Mouse (Mus musculus): ENCODE results near the gene Xylt1. TPM values are rescaled to one million over a fixed set of nuclear protein-coding genes. Genes with fewer than 3 reads are reported as not detected.
A peak's percentile ranks its signal among the peaks of the same experiment; 100 is the strongest.

The Xylt1 gene
- polyA plus RNA-seq, 1 experiment from 2014 or later: 2.5 TPM

DNA sequence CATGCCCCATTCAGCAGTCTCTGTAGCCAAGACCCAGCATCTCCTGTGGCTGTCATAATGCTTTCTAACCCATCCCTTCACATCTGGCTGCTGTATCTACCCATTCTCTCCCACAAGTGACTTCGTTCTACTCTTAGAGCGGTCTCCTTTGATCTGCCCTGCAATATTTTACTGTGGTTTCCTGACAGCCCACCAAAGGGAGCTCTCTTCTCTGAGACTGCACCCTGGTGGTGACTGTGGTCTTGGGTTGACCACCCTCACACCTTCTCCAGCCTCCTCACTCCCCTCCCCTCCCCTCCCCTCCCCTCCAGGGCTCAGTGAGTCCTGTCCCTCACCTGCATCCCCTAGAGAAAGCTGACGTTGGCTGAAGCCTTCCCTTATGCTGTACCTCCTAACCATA lies 178.3 kb downstream of the Xylt1 start:
- WGBS: 84% methylated on average over 3 of the region's 3 CpGs
- H3K27me3 ChIP-seq (ENCODE audit: control insufficient read depth, insufficient read depth, low read depth, low read length): peaks cover 3% of the 10 kb centered on the region
- H3K9me3 ChIP-seq (replicated peaks; ENCODE audit: control insufficient read depth, low read length, poor library complexity, severe bottlenecking): no peaks in the 10 kb centered on the region
- no peak overlapping the region for H3K4me3 ChIP-seq (ENCODE audit: low read depth, low read length)
- H3K9ac ChIP-seq (ENCODE audit: low read depth, low read length): no peak overlapping the region
- no peaks in the 10 kb centered on the region for H3K36me3 ChIP-seq (ENCODE audit: control insufficient read depth, insufficient read depth, low read length)
- peaks cover 7% of the 10 kb centered on the region; the same call in 1 of the 2 replicates for H3K4me1 ChIP-seq (ENCODE audit: control insufficient read depth, insufficient read depth, low read length)
- no peak overlapping the region for H3K27ac ChIP-seq (ENCODE audit: low read length)
- ATAC-seq: no peak
- no peak overlapping the region for H3K4me2 ChIP-seq (ENCODE audit: low read length)

DNA sequence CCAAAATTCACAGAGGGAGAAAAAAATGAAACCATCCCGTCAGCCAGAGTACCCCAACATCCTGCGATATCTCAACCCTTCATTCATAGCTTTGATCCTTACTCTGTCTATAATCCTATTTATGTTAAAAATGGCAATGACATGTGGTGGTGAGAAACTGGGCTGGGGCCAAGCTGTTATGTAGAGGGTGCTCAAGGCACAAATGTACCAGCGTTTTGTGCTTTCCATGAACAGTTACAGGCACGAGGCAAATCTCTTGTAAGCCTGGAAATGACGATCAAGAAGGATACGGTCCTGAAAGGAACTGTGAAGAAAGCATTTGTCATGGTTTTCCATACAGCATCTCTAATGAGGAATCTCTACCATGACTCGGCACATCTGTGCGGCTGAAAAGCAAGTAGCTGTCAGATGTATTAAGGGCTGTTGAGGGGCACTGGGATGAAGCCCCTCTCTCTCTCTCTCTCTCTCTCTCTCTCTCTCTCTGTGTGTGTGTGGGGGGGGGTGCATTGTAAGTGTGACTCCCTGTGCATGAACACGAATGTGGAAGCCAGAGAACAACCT lies 183.2 kb downstream of the Xylt1 start:
- H3K4me2 ChIP-seq (ENCODE audit: low read length): no peak overlapping the region
- no peaks in the 10 kb centered on the region for H3K36me3 ChIP-seq (ENCODE audit: control insufficient read depth, insufficient read depth, low read length)
- H3K27me3 ChIP-seq (ENCODE audit: control insufficient read depth, insufficient read depth, low read depth, low read length): peaks cover 3% of the 10 kb centered on the region; the same call in 1 of the 2 replicates
- no peaks in the 10 kb centered on the region for H3K9me3 ChIP-seq (replicated peaks; ENCODE audit: control insufficient read depth, low read length, poor library complexity, severe bottlenecking)
- no peak overlapping the region for H3K27ac ChIP-seq (ENCODE audit: low read length)
- no peak overlapping the region for H3K9ac ChIP-seq (ENCODE audit: low read depth, low read length)
- WGBS: 31% methylated on average over 9 of the region's 9 CpGs
- ATAC-seq: peak; percentile 67
- H3K4me1 ChIP-seq (ENCODE audit: control insufficient read depth, insufficient read depth, low read length): 0 out of 2 replicates have a peak, but pooled peaks cover 2% of the 10 kb centered on the region
- no peak overlapping the region for H3K4me3 ChIP-seq (ENCODE audit: low read depth, low read length)

DNA sequence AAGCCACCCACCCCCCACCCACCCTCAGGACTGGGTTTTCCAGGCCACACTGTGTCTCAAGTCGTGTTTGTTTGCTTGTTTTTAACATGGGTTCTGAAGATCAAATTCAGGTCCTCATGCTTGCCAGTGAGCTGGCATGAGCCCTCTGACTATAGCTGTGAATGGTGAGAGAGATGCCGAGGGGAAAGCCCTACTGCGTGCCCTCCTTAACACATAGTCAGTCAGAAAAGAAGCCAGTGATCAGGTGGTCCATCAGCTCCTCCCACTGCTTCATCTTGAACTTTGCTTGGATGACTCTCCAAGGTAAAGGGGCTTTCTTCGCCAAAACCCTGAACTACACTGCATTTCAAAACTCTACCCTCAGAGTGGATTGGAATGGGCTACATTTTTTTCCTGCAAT lies 183.8 kb downstream of the Xylt1 start:
- H3K9me3 ChIP-seq (replicated peaks; ENCODE audit: control insufficient read depth, low read length, poor library complexity, severe bottlenecking): no peaks in the 10 kb centered on the region
- H3K27ac ChIP-seq (ENCODE audit: low read length): no peak overlapping the region
- no peak for ATAC-seq
- no peak overlapping the region for H3K4me2 ChIP-seq (ENCODE audit: low read length)
- H3K27me3 ChIP-seq (ENCODE audit: control insufficient read depth, insufficient read depth, low read depth, low read length): peaks cover 3% of the 10 kb centered on the region; the same call in 1 of the 2 replicates
- H3K4me3 ChIP-seq (ENCODE audit: low read depth, low read length): no peak overlapping the region
- 84% methylated on average over 4 of the region's 4 CpGs for WGBS
- no peak overlapping the region for H3K9ac ChIP-seq (ENCODE audit: low read depth, low read length)
- 0 out of 2 replicates have a peak, but pooled peaks cover 2% of the 10 kb centered on the region for H3K4me1 ChIP-seq (ENCODE audit: control insufficient read depth, insufficient read depth, low read length)
- H3K36me3 ChIP-seq (ENCODE audit: control insufficient read depth, insufficient read depth, low read length): no peaks in the 10 kb centered on the region

DNA sequence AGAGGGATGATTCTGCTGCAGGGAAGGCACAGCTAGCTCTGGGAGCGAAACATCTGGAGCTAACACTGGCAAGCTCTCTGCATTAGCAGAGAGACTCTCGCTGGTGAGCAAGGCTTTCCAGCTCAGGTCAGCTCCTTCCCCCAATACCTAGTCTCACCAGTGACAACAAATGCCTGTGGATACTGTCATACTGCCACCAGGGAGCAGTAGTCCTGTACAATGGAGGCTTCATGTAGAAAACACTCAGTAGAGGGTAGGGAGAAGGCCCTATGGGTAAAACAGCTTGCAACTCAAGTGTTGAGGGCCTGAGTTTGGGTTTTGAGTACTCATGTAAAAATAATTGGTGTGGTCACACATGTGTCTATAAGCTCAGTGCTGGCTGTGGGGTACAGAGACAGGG lies 185.3 kb downstream of the Xylt1 start:
- Histone ChIP-seq H3K36me3 (ENCODE audit: control insufficient read depth, insufficient read depth, low read length) (no peaks in the 10 kb centered on the region), H3K27me3 (ENCODE audit: control insufficient read depth, insufficient read depth, low read depth, low read length) (peaks cover 3% of the 10 kb centered on the region; the same call in 1 of the 2 replicates), H3K4me2 (ENCODE audit: low read length) (no peak overlapping the region), H3K27ac (ENCODE audit: low read length) (no peak overlapping the region), H3K4me1 (ENCODE audit: control insufficient read depth, insufficient read depth, low read length) (0 out of 2 replicates have a peak, but pooled peaks cover 2% of the 10 kb centered on the region), H3K4me3 (ENCODE audit: low read depth, low read length) (no peak overlapping the region), H3K9me3 (replicated peaks; ENCODE audit: control insufficient read depth, low read length, poor library complexity, severe bottlenecking) (no peaks in the 10 kb centered on the region), H3K9ac (ENCODE audit: low read depth, low read length) (no peak overlapping the region)
- WGBS: 67% methylated on average over 2 of the region's 2 CpGs
- ATAC-seq: no peak

DNA sequence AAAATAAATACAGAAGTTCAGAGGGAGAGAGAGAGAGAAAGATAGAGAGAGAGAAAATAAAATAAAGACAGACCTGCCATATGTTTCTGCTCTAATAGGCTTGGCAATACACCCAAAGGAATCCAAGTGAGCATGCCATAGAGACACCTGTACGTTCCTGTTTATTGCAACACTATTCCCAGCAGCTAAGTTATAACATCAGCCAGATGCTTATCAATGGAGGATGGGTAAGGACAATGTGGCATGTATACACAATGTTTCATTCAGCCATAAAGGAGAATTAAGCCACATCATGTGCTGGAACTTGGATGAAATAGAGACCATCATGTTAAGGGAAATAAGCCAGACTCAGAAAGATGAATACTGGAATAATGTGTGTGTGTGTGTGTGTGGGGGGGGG lies 186.1 kb downstream of the Xylt1 start:
- no peaks in the 10 kb centered on the region for H3K9me3 ChIP-seq (replicated peaks; ENCODE audit: control insufficient read depth, low read length, poor library complexity, severe bottlenecking)
- no peak overlapping the region for H3K4me3 ChIP-seq (ENCODE audit: low read depth, low read length)
- no peak overlapping the region for H3K9ac ChIP-seq (ENCODE audit: low read depth, low read length)
- H3K27ac ChIP-seq (ENCODE audit: low read length): no peak overlapping the region
- H3K4me2 ChIP-seq (ENCODE audit: low read length): no peak overlapping the region
- WGBS: 81% methylated on average over 1 of the region's 1 CpGs
- H3K4me1 ChIP-seq (ENCODE audit: control insufficient read depth, insufficient read depth, low read length): 0 out of 2 replicates have a peak, but pooled peaks cover 2% of the 10 kb centered on the region
- ATAC-seq: no peak
- no peaks in the 10 kb centered on the region for H3K36me3 ChIP-seq (ENCODE audit: control insufficient read depth, insufficient read depth, low read length)
- peaks cover 3% of the 10 kb centered on the region; the same call in 1 of the 2 replicates for H3K27me3 ChIP-seq (ENCODE audit: control insufficient read depth, insufficient read depth, low read depth, low read length)

DNA sequence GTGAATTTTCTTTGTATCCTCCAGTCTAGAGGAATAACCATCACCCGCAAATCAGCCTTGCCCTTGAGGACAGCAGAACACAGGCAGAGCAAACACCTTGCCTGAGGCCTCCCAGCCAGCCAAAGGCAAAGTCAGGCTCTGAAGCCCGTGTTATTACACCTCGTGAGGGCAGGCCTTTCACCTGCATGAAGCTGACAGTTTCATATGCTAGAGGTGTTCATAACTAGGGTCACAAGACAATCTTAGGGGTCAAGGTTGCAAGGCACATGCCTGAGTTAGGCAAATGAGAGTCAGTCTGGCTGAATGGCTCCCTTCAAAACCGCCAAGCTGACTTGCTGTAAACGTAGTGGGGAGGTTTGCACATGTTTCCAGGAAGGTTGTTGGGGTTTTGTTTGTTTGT lies 186.5 kb downstream of the Xylt1 start:
- ATAC-seq: no peak
- 81% methylated on average over 5 of the region's 5 CpGs for WGBS
- H3K9me3 ChIP-seq (replicated peaks; ENCODE audit: control insufficient read depth, low read length, poor library complexity, severe bottlenecking): no peaks in the 10 kb centered on the region
- no peak overlapping the region for H3K4me2 ChIP-seq (ENCODE audit: low read length)
- H3K36me3 ChIP-seq (ENCODE audit: control insufficient read depth, insufficient read depth, low read length): no peaks in the 10 kb centered on the region
- H3K27ac ChIP-seq (ENCODE audit: low read length): no peak overlapping the region
- no peaks in the 10 kb centered on the region for H3K27me3 ChIP-seq (ENCODE audit: control insufficient read depth, insufficient read depth, low read depth, low read length)
- H3K9ac ChIP-seq (ENCODE audit: low read depth, low read length): no peak overlapping the region
- H3K4me3 ChIP-seq (ENCODE audit: low read depth, low read length): no peak overlapping the region
- 0 out of 2 replicates have a peak, but pooled peaks cover 2% of the 10 kb centered on the region for H3K4me1 ChIP-seq (ENCODE audit: control insufficient read depth, insufficient read depth, low read length)

DNA sequence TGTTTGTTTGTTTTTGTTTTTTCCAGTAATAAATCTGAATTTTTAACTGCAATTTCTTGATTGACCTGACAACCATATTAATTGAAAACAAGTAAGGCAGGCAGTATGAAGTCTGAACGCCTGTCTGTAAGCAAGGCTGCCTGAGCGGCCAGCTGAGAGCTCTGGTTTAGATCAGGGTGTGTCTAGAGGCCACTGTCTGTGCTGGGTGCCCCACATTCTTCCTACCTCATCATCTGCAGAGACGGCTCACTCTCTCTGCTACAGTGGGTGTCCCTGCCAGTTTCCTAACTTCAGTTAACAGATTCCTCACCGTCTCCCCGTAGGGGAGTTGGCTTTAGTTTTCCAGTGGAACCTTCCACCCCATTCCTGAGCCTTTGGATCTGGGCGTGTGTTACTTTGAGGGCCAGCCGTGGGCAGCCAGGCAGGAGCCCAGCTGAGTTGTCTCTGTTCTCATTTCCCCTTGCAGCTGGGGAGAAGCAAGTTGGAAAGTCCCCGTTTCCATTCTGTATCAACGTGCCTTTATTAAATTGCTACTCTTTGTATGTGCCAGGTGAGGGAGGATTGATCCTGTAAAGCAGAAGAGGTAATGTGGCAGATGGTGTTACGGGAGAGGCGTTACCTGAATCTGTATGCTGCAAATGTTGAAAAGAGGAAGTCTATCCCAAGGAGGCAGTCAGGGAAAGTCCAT lies 187.0 kb downstream of the Xylt1 start:
- H3K4me3 ChIP-seq (ENCODE audit: low read depth, low read length): no peak overlapping the region
- H3K27me3 ChIP-seq (ENCODE audit: control insufficient read depth, insufficient read depth, low read depth, low read length): no peaks in the 10 kb centered on the region
- no peak for ATAC-seq
- no peaks in the 10 kb centered on the region for H3K36me3 ChIP-seq (ENCODE audit: control insufficient read depth, insufficient read depth, low read length)
- no peaks in the 10 kb centered on the region for H3K9me3 ChIP-seq (replicated peaks; ENCODE audit: control insufficient read depth, low read length, poor library complexity, severe bottlenecking)
- H3K4me2 ChIP-seq (ENCODE audit: low read length): no peak overlapping the region
- WGBS: 90% methylated on average over 11 of the region's 11 CpGs
- 0 out of 2 replicates have a peak, but pooled peaks cover 2% of the 10 kb centered on the region for H3K4me1 ChIP-seq (ENCODE audit: control insufficient read depth, insufficient read depth, low read length)
- H3K27ac ChIP-seq (ENCODE audit: low read length): no peak overlapping the region
- H3K9ac ChIP-seq (ENCODE audit: low read depth, low read length): no peak overlapping the region

DNA sequence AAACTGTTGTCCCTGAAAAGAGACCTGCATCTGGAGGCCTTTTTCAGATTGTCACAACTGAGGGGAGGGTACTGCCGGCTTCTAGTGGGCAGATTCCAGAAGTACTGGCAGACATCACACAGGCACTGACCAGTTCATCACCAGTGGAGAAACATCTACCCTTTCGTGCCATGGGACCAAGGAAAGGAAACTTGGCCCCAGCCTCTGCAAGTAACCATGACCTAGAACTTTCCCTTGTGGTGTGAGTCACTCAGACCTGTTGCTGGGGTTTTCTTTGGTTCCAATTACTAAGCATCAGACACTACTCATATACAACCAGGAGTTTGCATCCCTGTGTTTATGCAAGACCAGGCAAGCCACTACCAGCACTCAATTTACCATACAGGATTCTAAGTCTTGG lies 190.4 kb downstream of the Xylt1 start:
- no peaks in the 10 kb centered on the region for H3K36me3 ChIP-seq (ENCODE audit: control insufficient read depth, insufficient read depth, low read length)
- no peak overlapping the region for H3K4me3 ChIP-seq (ENCODE audit: low read depth, low read length)
- 94% methylated on average over 2 of the region's 2 CpGs for WGBS
- no peak overlapping the region for H3K9ac ChIP-seq (ENCODE audit: low read depth, low read length)
- no peak overlapping the region for H3K4me2 ChIP-seq (ENCODE audit: low read length)
- no peaks in the 10 kb centered on the region for H3K27me3 ChIP-seq (ENCODE audit: control insufficient read depth, insufficient read depth, low read depth, low read length)
- ATAC-seq: no peak
- no peaks in the 10 kb centered on the region for H3K4me1 ChIP-seq (ENCODE audit: control insufficient read depth, insufficient read depth, low read length)
- no peaks in the 10 kb centered on the region for H3K9me3 ChIP-seq (replicated peaks; ENCODE audit: control insufficient read depth, low read length, poor library complexity, severe bottlenecking)
- H3K27ac ChIP-seq (ENCODE audit: low read length): no peak overlapping the region

DNA sequence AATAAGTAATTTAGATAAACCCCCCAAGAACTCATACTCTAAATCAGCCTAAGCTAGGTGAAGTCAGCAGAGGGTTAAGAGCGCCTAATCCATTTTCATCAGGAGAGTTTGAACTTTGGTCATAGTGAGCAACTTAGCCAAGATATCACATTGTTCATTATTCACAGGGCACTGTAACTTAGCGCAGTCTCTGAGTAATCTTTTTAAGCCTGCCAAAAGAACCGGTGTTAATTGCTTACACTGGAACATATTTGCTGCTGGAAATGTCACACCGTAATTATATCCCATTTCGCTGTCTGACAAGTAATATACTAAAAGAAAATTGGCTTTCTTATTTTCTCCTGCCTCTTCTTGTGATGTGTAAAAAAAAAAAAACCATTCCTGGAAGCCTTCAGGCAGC lies 190.9 kb downstream of the Xylt1 start:
- 66% methylated on average over 5 of the region's 5 CpGs for WGBS
- Histone ChIP-seq H3K4me3 (ENCODE audit: low read depth, low read length) (no peak overlapping the region), H3K9me3 (replicated peaks; ENCODE audit: control insufficient read depth, low read length, poor library complexity, severe bottlenecking) (no peaks in the 10 kb centered on the region), H3K4me1 (ENCODE audit: control insufficient read depth, insufficient read depth, low read length) (no peaks in the 10 kb centered on the region), H3K36me3 (ENCODE audit: control insufficient read depth, insufficient read depth, low read length) (no peaks in the 10 kb centered on the region), H3K9ac (ENCODE audit: low read depth, low read length) (no peak overlapping the region), H3K27me3 (ENCODE audit: control insufficient read depth, insufficient read depth, low read depth, low read length) (no peaks in the 10 kb centered on the region), H3K27ac (ENCODE audit: low read length) (no peak overlapping the region), H3K4me2 (ENCODE audit: low read length) (no peak overlapping the region)
- ATAC-seq: no peak
